Mouse (Mus musculus): ENCODE results near the gene Rtl10.

Gene Rtl10

DNA sequence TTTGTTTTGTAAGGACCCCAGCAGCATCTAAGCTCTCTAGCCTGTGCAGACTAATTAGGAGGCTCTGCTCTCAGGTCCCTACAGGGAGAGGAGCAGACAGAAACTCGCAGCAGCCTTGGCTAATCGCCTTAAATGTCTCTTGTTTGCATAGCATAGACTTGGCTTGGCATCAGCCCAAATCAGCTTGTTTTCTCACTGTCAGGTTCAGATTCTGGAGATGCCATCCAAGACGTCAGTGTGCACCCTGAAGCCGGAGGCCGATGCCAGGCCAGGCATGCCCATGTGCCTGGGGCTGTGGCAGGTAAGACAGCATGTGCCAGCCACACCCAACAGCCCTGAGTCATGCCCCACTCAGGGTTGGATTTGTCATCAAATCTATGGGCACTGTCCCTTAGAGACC, 49.2 kb downstream of the Rtl10 start:
- no peak for DNase-seq (ENCODE audit: low spot score in 2 of 2)

Data from right cerebral cortex, adult 2 months (tissue).